Mouse (Mus musculus): ENCODE data around the gene Nkain4. TPM values are rescaled to one million over a fixed set of nuclear protein-coding genes. Genes with fewer than 3 reads are reported as not detected.

The Nkain4 gene
- polyA plus RNA-seq (2012; rRNA removed): 2.0 and 2.2 TPM in 2 replicates

DNA sequence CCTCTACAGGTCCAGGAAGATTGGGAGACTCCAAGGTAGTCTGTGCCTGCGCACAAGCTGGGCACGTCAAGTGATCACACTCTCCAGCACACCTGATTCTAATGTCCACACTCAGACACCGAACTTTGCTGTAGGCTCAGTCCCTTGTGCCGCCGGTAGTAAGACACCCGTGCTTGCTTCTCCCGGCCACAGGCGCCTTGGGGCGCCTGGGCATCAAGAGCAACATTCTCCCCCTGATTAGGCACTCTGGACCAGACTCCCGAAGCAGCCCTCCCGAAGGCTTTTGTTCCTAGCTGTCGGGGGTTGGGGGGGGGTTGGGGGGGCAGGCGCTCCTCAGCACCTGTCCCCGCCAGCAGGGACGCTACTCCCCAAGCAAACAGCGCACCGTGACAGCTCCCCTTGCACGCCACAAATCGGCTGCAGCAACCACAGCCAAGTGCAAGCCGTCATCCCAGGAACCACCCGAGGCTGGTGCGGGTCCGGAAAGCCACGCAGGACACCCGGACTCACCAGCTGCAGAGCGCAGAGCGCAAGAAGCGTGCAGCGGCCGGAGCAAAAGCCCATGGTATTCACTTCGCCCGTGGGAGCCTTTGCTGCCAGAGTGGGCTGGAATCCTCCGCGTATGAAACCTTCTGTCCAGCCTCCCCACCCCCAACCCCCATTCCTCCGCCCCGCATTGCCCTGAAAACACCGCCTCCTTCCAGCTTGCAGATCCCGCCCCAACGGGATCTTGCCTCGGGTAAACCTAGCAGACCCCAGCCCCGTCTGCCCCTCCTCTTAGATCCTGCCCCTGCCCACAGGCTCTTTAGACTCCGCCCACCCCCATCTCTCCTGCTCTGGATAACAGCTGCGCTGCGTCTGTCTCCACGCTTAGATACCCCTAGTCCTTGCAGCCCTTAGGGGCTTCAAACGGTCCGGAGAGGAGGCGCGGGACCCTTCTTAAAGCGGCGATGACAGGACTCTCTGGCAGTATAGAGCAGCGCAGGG is at the start of gene Nkain4:
TSS of gene Nkain4 (minus strand) at position 639 of the 987 bp plus-strand sequence.

DNA sequence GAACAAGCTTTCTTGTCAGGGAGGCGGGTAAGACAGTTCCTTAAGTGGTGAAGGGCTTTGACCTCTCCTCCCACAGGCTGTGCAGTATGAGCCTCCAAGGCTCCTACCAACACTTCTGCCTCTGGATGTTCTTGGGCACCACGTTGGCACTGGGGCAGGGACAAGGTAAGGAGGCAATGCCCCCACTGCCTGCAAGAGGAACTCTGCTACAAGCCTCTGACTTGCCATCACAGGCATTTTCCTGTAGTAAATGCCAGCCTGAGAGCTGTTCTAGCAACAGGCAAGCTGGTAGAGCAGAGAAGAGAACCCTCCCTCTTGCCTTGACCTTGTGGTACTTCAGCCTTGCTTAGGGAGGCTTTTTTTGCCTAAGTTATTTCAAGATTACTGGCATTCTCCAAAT is 31.9 kb upstream of the Nkain4 start, which contains the start of gene Col20a1:
TSS of gene Col20a1 (plus strand) at position 87 of the 400 bp plus-strand sequence.

DNA sequence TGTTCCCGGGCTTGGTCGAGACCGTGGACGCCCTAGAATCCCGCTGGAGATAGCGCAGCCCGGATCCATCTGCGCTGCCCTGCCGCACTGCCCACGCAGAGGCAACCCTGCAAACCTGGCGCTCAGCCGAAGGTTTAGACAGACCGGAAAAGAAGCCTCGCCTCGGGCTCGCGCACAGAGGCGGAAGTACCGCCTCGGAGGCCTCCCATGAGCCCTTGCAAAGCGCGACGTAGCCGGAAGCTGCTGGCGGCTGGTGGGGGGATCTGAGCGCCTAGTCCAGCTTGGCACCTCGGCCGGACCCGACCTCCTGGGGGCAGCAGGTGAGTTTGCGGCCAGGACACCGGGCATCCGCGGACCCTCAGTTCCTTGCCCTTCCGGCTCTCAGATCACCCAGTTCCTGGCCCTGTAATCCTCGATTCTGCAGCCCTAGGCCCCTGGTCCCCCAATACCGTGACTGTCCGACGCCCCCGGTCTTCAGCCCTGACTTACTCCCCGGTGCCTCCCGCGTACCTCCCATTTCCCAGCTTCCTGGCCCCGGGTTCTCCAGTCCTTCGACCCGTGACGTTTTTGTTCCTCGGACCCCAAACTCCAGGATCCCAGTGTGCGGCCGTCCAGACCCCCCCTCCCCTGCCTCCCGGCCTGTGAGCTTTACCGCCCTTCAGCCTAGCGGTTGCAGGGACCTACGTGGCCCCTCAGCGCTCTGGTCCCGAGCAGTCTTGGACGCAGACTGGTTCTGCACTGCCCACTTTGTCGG is 12.7 kb upstream of the Nkain4 start, which contains the start of gene Arfgap1:
TSS of gene Arfgap1 (plus strand) at position 216 of the 754 bp plus-strand sequence.

DNA sequence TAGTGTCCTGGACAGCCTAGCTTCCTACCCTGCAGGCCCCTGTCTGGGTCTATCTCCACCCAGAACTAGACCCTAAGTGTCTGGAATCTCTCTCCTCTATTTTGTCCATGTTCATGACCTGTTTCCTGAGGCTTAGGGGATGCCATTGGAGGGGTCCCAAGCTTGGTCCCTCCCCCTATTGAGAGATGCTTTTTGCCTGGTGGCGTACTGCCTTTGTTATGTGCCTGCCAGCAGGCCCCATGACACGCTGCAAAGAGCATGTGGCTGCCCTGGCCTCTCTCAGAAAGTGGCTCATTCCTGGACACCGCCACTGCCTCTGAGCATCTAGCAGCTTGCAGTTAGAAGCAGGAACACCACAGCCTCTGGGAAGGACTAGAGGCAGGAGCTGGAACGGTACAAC is 25.8 kb downstream of the Nkain4 start, which contains the start of gene Birc7:
TSS of gene Birc7 (plus strand) at position 301 of the 400 bp plus-strand sequence.

DNA sequence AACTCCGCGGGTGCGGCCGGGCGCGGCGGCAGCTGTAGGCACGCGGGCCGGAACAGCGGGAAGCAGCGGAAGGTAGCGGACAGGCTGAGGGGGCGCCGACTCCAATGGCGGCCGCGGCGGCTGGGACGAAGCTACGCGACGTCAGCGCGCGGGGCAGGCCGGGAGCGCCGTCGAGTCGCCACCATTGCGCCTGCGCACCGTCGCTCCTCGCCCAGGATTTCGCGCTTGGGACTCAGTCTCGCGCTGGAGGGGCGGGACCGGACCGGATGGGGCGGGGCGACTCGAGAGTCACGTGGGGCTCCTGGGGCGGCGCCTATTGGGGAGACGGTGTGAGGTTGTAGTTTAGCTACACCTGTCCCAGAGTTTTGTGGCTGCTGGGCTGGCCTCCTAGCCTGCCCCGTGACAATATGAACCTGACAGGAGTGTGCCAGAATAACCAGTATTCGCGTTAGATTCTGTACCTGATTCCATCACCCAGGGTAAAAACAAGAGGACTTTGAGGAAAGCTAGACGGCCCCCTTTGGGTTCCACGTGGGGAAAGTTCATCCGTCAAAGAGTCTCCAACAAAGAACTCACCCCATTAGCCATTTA is 33.6 kb downstream of the Nkain4 start, which contains the start of gene Ythdf1:
TSS of gene Ythdf1 (minus strand) at position 140 of the 591 bp plus-strand sequence.

Other genes with a start within 250 kb of the Nkain4 start
- gene Dido1, start 244.7 kb downstream of the Nkain4 start, polyA plus RNA-seq (2012; rRNA removed): 10.1 and 13.0 TPM in 2 replicates
- gene Gid8, start 244.6 kb downstream of the Nkain4 start, polyA plus RNA-seq (2012; rRNA removed): 54.0 and 54.6 TPM in 2 replicates
- 15.6 and 19.5 TPM in 2 replicates for gene Slc17a9, start 229.4 kb downstream of the Nkain4 start, polyA plus RNA-seq (2012; rRNA removed)
- gene Bhlhe23, start 177.8 kb downstream of the Nkain4 start, polyA plus RNA-seq (2012; rRNA removed): not detected in 2 replicates
- 16.6 and 17.1 TPM in 2 replicates for gene Ythdf1, start 33.8 kb downstream of the Nkain4 start, polyA plus RNA-seq (2012; rRNA removed)
- not detected in 2 replicates for gene Birc7, start 25.7 kb downstream of the Nkain4 start, polyA plus RNA-seq (2012; rRNA removed)
- gene Arfgap1, start 12.5 kb upstream of the Nkain4 start, polyA plus RNA-seq (2012; rRNA removed): 22.9 and 24.8 TPM in 2 replicates
- gene Col20a1, start 31.8 kb upstream of the Nkain4 start, polyA plus RNA-seq (2012; rRNA removed): 0.37 and 0.58 TPM in 2 replicates
- 1.4 and 5.0 TPM in 2 replicates for gene Chrna4, start 88.8 kb upstream of the Nkain4 start, polyA plus RNA-seq (2012; rRNA removed)
- gene Kcnq2, start 180.6 kb upstream of the Nkain4 start, polyA plus RNA-seq (2012; rRNA removed): 0.01 and 0.02 TPM in 2 replicates
- gene Eef1a2, start 202.3 kb upstream of the Nkain4 start, polyA plus RNA-seq (2012; rRNA removed): 0.01 TPM in 1 of 2 replicates, not detected in the other
- gene Ppdpf, start 232.5 kb upstream of the Nkain4 start, polyA plus RNA-seq (2012; rRNA removed): 55.6 and 57.3 TPM in 2 replicates
- 0.23 TPM in 2 replicates for gene Ptk6, start 248.1 kb upstream of the Nkain4 start, polyA plus RNA-seq (2012; rRNA removed)